Mouse (Mus musculus): ENCODE measurements around the gene Olfr270. TPM values are rescaled to one million over a fixed set of nuclear protein-coding genes. Genes with fewer than 3 reads are reported as not detected.

Gene Olfr270
- total and polyA plus RNA-seq, 2 experiments from 2014 or later, result not detected

GRCm38 (mm10) chr4:53000154-53000553 is 35.8 kb downstream of the Olfr270 start:
- no peak overlapping the region for H3K27ac ChIP-seq (ENCODE audit: low read depth, low read length)
- 90% methylated on average over 8 of the region's 8 CpGs for WGBS
- no peak overlapping the region for H3K9ac ChIP-seq (replicated peaks; ENCODE audit: low read length, poor library complexity, severe bottlenecking)
- H3K9me3 ChIP-seq (ENCODE audit: low read length), result no peaks in the 10 kb centered on the region
- H3K4me3 ChIP-seq (ENCODE audit: low read depth, low read length), result no peak overlapping the region
- no peak overlapping the region for H3K4me2 ChIP-seq (ENCODE audit: low read depth, low read length, poor library complexity, severe bottlenecking)
- no peak for DNase-seq (ENCODE audit: low spot score)
- no peaks in the 10 kb centered on the region for H3K4me1 ChIP-seq (ENCODE audit: insufficient read depth, low read length)
- no peak for TF ChIP-seq CTCF (IDR thresholded peaks at IDR 0.05)
- no peaks in the 10 kb centered on the region for H3K27me3 ChIP-seq (ENCODE audit: insufficient read depth, low read length)
- H3K36me3 ChIP-seq (ENCODE audit: insufficient read depth, low read length), result no peaks in the 10 kb centered on the region
- ATAC-seq (ENCODE audit: low FRiP score), result no peak

GRCm38 (mm10) chr4:53009183-53009582 is 44.8 kb downstream of the Olfr270 start:
- 66% methylated on average over 4 of the region's 4 CpGs for WGBS
- ATAC-seq (ENCODE audit: low FRiP score) (no peak), DNase-seq (ENCODE audit: low spot score) (peak; percentile 79)
- no peak overlapping the region for H3K4me2 ChIP-seq (ENCODE audit: low read depth, low read length, poor library complexity, severe bottlenecking)
- H3K9ac ChIP-seq (replicated peaks; ENCODE audit: low read length, poor library complexity, severe bottlenecking), result no peak overlapping the region
- no peak overlapping the region for H3K27ac ChIP-seq (ENCODE audit: low read depth, low read length)
- H3K4me3 ChIP-seq (ENCODE audit: low read depth, low read length), result no peak overlapping the region
- peak; percentile 62 for TF ChIP-seq CTCF (IDR thresholded peaks at IDR 0.05)
- no peaks in the 10 kb centered on the region; the same call in 1 of the 2 replicates for H3K4me1 ChIP-seq (ENCODE audit: insufficient read depth, low read length)
- no peaks in the 10 kb centered on the region for H3K27me3 ChIP-seq (ENCODE audit: insufficient read depth, low read length)
- H3K36me3 ChIP-seq (ENCODE audit: insufficient read depth, low read length), result no peaks in the 10 kb centered on the region
- H3K9me3 ChIP-seq (ENCODE audit: low read length), result no peaks in the 10 kb centered on the region

- Histone ChIP-seq H3K9ac (replicated peaks; ENCODE audit: low read length, poor library complexity, severe bottlenecking) (no peak overlapping the region), H3K9me3 (ENCODE audit: low read length) (no peaks in the 10 kb centered on the region)
- 97% methylated on average over 4 of the region's 4 CpGs for WGBS
Measured at GRCm38 (mm10) chr4:53009871-53010270, 45.5 kb downstream of the Olfr270 start.

GRCm38 (mm10) chr4:53011732-53012361 is 47.5 kb downstream of the Olfr270 start, which contains the start of gene Nipsnap3b:
Nipsnap3b (plus strand) TSS chr4:53011880.
- H3K9me3 ChIP-seq (ENCODE audit: low read length), result no peaks in the 10 kb centered on the region
- no peaks in the 10 kb centered on the region for H3K27me3 ChIP-seq (ENCODE audit: insufficient read depth, low read length)
- under 1% methylated on average over 62 of the region's 63 CpGs for WGBS
- DNase-seq (ENCODE audit: low spot score), result peak; percentile 97
- H3K9ac ChIP-seq (replicated peaks; ENCODE audit: low read length, poor library complexity, severe bottlenecking), result peak within 1 kb of the TSS; percentile 73
- peak within 1 kb of the TSS; percentile 89 for H3K27ac ChIP-seq (ENCODE audit: low read depth, low read length)
- peak; percentile 96 for ATAC-seq (ENCODE audit: low FRiP score)
- peak within 1 kb of the TSS; percentile 74 for H3K4me3 ChIP-seq (ENCODE audit: low read depth, low read length)
- peak within 1 kb of the TSS; percentile 56 for H3K4me2 ChIP-seq (ENCODE audit: low read depth, low read length, poor library complexity, severe bottlenecking)
- no peaks in the 10 kb centered on the region; the same call in 1 of the 2 replicates for H3K4me1 ChIP-seq (ENCODE audit: insufficient read depth, low read length)
- no peak for TF ChIP-seq CTCF (IDR thresholded peaks at IDR 0.05)
- H3K36me3 ChIP-seq (ENCODE audit: insufficient read depth, low read length), result no peaks in the 10 kb centered on the region

More at GRCm38 (mm10) chr4:53009871-53010270, 45.5 kb downstream of the Olfr270 start:
- Histone ChIP-seq H3K4me3 (ENCODE audit: low read depth, low read length) (no peak overlapping the region), H3K27ac (ENCODE audit: low read depth, low read length) (no peak overlapping the region), H3K4me2 (ENCODE audit: low read depth, low read length, poor library complexity, severe bottlenecking) (no peak overlapping the region), H3K4me1 (ENCODE audit: insufficient read depth, low read length) (no peaks in the 10 kb centered on the region; the same call in 1 of the 2 replicates), H3K27me3 (ENCODE audit: insufficient read depth, low read length) (no peaks in the 10 kb centered on the region), H3K36me3 (ENCODE audit: insufficient read depth, low read length) (no peaks in the 10 kb centered on the region)
- no peak for DNase-seq (ENCODE audit: low spot score)
- no peak for TF ChIP-seq CTCF (IDR thresholded peaks at IDR 0.05)
- no peak for ATAC-seq (ENCODE audit: low FRiP score)

- WGBS, result 97% methylated on average over 7 of the region's 7 CpGs
- no peak for ATAC-seq (ENCODE audit: low FRiP score)
- H3K9me3 ChIP-seq (ENCODE audit: low read length), result no peaks in the 10 kb centered on the region
Measured at GRCm38 (mm10) chr4:53014421-53014820, 50.1 kb downstream of the Olfr270 start.

GRCm38 (mm10) chr4:53015024-53015423 is 50.7 kb downstream of the Olfr270 start:
- 96% methylated on average over 3 of the region's 3 CpGs for WGBS
- Histone ChIP-seq H3K36me3 (ENCODE audit: insufficient read depth, low read length) (no peaks in the 10 kb centered on the region), H3K27me3 (ENCODE audit: insufficient read depth, low read length) (no peaks in the 10 kb centered on the region), H3K27ac (ENCODE audit: low read depth, low read length) (no peak overlapping the region), H3K9me3 (ENCODE audit: low read length) (no peaks in the 10 kb centered on the region), H3K4me3 (ENCODE audit: low read depth, low read length) (no peak overlapping the region), H3K4me2 (ENCODE audit: low read depth, low read length, poor library complexity, severe bottlenecking) (no peak overlapping the region), H3K4me1 (ENCODE audit: insufficient read depth, low read length) (no peaks in the 10 kb centered on the region; the same call in 1 of the 2 replicates), H3K9ac (replicated peaks; ENCODE audit: low read length, poor library complexity, severe bottlenecking) (no peak overlapping the region)
- ATAC-seq (ENCODE audit: low FRiP score) (no peak), DNase-seq (ENCODE audit: low spot score) (no peak)
- TF ChIP-seq CTCF (IDR thresholded peaks at IDR 0.05), result no peak

More at GRCm38 (mm10) chr4:53014421-53014820, 50.1 kb downstream of the Olfr270 start:
- Histone ChIP-seq H3K27ac (ENCODE audit: low read depth, low read length) (no peak overlapping the region), H3K36me3 (ENCODE audit: insufficient read depth, low read length) (no peaks in the 10 kb centered on the region), H3K27me3 (ENCODE audit: insufficient read depth, low read length) (no peaks in the 10 kb centered on the region), H3K9ac (replicated peaks; ENCODE audit: low read length, poor library complexity, severe bottlenecking) (no peak overlapping the region), H3K4me2 (ENCODE audit: low read depth, low read length, poor library complexity, severe bottlenecking) (no peak overlapping the region), H3K4me3 (ENCODE audit: low read depth, low read length) (no peak overlapping the region), H3K4me1 (ENCODE audit: insufficient read depth, low read length) (no peaks in the 10 kb centered on the region; the same call in 1 of the 2 replicates)
- DNase-seq (ENCODE audit: low spot score), result no peak
- no peak for TF ChIP-seq CTCF (IDR thresholded peaks at IDR 0.05)

Data from midbrain, postnatal 0 days (tissue).